Mouse (Mus musculus) stomach, postnatal 0 days (tissue): ENCODE data around the gene Coq7. TPM values are rescaled to one million over a fixed set of nuclear protein-coding genes. Genes with fewer than 3 reads are reported as not detected.

Experiments
- ATAC-seq: fragments of 200-750 bp; cut with Nextera tagmentation; 2 replicates; pipeline ENCODE4 v1.8.0; 2017; ENCODE audit not compliant: low FRiP score, low TSS enrichment
- DNase-seq: peaks from one replicate; pipeline ENCODE4 v3.0.0-alpha.2; 2016; ENCODE audit warnings: low spot score
- H3K27ac ChIP-seq: fragments of 300-500 bp; sonication (generic); replicated peaks from 2 replicates; pipeline ENCODE4 v1.5.1; 2014; ENCODE audit warnings: mild to moderate bottlenecking, control low read depth
- H3K27me3 ChIP-seq: fragments of 300-500 bp; sonication (generic); 2 replicates; pipeline ENCODE4 v1.6.1; 2014; ENCODE audit warnings: low read length; ENCODE audit not compliant: control insufficient read depth, insufficient read depth
- H3K36me3 ChIP-seq: fragments of 300-500 bp; sonication (generic); 2 replicates; pipeline ENCODE4 v1.6.1; 2014; ENCODE audit warnings: low read length, mixed read lengths; ENCODE audit not compliant: control insufficient read depth, insufficient read depth
- H3K4me1 ChIP-seq: fragments of 300-500 bp; sonication (generic); replicated peaks from 2 replicates; pipeline ENCODE4 v1.6.1; 2014; ENCODE audit warnings: antibody characterized with exemption; ENCODE audit not compliant: control insufficient read depth, insufficient read depth
- H3K4me2 ChIP-seq: fragments of 300-500 bp; sonication (generic); replicated peaks from 2 replicates; pipeline ENCODE4 v1.6.1; 2014; ENCODE audit warnings: low read depth, mild to moderate bottlenecking, control low read depth, moderate library complexity
- H3K4me3 ChIP-seq: fragments of 300-500 bp; sonication (generic); 2 replicates; pipeline ENCODE4 v1.5.1; 2014; ENCODE audit warnings: low read depth, low read length, control low read depth
- H3K9ac ChIP-seq: fragments of 300-500 bp; sonication (generic); 2 replicates; pipeline ENCODE4 v1.6.1; 2014; ENCODE audit warnings: mild to moderate bottlenecking, low read length, control low read depth, mixed read lengths
- H3K9me3 ChIP-seq: fragments of 300-500 bp; sonication (generic); 2 replicates; pipeline ENCODE4 v1.6.1; 2016; ENCODE audit warnings: low read length; ENCODE audit not compliant: control insufficient read depth
- CTCF ChIP-seq: IDR thresholded peaks from 2 replicates; pipeline ENCODE4 v1.5.1; 2016; ENCODE audit warnings: antibody characterized with exemption, low read depth, mild to moderate bottlenecking, moderate library complexity
- EP300 ChIP-seq: optimal IDR thresholded peaks from 2 replicates; pipeline ENCODE3; 2016; ENCODE audit warnings: antibody characterized with exemption
- WGBS: fragments of 180-500 bp; shearing (Covaris S2); extraction: QIAGEN DNeasy Blood & Tissue Kit; methylation state at CpG from one replicate; pipeline ENCODE4 v1.1.7; 2014; 5-methylcytosine and 5-hydroxymethylcytosine counted together
- polyA plus RNA-seq: library from polyadenylated mRNA; unstranded; fragments of >200 nt; fragmentation: Nextera tagmentation; extraction: Ambion mirVana; gene quantifications from 2 replicates; pipeline ENCODE4 v1.2.1, GENCODE M21; 2015

Coq7 gene
- polyA plus RNA-seq = 83.6 and 86.9 TPM in 2 replicates

DNA sequence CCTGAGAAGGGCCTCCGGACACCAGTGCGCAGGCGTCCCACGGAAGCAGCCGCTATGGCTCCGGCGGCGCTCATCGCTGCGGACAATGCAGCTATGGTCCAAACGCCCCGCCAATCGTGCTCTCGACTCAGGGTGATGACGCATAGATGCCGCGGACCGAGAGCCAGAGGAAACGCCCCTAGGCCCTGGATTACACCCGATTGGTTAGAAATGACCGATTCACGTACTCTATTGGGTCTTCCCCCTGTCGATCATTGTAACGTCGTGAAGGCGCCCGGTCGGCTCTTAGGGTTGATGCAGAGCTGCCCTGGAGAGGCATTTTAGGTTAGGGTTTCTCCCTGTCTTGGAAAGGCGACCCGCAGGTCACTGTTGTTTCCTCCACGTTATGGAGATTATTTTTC, at the start of gene Coq7:
Gene Coq7 (minus strand): TSS at position 179 of the 401 bp plus-strand sequence.
- Histone ChIP-seq H3K27ac (peak within 1 kb of the TSS; percentile 95), H3K9me3 (no peaks in the 10 kb centered on the region), H3K27me3 (no peaks in the 10 kb centered on the region), H3K4me2 (peak within 1 kb of the TSS; percentile 60), H3K4me3 (peak within 1 kb of the TSS; percentile 76), H3K4me1 (no peaks in the 10 kb centered on the region), H3K36me3 (no peaks in the 10 kb centered on the region), H3K9ac (peak within 1 kb of the TSS; percentile 84)
- WGBS = 1% methylated on average over 31 of the region's 31 CpGs
- TF ChIP-seq EP300 (peak; percentile 92), CTCF (no peak)
- DNase-seq (peak; percentile 95), ATAC-seq (peak; percentile 97)

DNA sequence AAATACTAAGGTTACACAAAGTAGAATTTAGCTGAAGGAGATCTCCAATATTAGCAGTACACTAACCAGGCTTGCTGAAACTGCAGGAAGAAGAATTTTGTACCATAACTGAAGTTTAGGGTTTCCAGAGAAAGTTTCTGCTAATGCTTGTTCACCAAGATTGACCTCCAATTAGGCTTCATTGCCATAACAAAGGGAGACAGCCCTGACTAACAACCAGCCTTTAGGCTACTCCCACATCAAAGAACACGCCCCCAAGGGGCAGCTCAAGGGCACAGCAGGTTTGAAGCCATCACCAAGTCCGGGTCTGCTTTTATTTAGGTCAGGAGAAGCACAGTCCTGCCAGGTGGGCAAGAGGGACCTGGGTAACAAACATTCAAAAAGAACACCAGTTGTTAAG, 46.8 kb upstream of the Coq7 start:
- 67% methylated on average over 2 of the region's 2 CpGs for WGBS
- no peak for TF ChIP-seq EP300
- TF ChIP-seq CTCF = no peak
- Histone ChIP-seq H3K4me2 (no peak overlapping the region), H3K4me1 (no peaks in the 10 kb centered on the region), H3K27ac (no peak overlapping the region), H3K9me3 (no peaks in the 10 kb centered on the region), H3K9ac (no peak overlapping the region), H3K4me3 (no peak overlapping the region), H3K36me3 (no peaks in the 10 kb centered on the region), H3K27me3 (no peaks in the 10 kb centered on the region)
- no peak for DNase-seq
- ATAC-seq = no peak

DNA sequence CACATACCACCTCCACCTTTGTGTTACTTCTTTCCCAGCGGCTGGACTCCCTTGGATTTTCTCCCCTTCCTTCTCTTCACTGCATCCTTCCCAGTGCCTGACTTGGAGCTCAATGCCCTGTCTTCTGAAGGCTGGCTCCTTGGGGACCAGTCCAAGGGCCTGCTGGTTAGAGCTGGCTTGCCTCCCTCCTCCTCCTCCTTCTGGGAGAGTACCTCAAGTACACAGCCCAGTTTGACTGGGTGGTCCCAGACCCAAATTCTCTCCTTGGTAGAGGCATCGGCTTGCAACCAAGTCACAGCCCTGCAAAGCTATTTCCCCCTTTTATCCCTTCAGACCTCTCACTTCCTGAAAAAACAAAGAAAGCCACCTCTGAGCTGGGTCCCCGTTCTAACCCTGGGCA, 45.1 kb upstream of the Coq7 start:
- Histone ChIP-seq H3K4me1 (no peaks in the 10 kb centered on the region), H3K36me3 (no peaks in the 10 kb centered on the region), H3K9ac (no peak overlapping the region), H3K27me3 (no peaks in the 10 kb centered on the region), H3K4me2 (no peak overlapping the region), H3K27ac (no peak overlapping the region), H3K9me3 (no peaks in the 10 kb centered on the region), H3K4me3 (no peak overlapping the region)
- DNase-seq = no peak
- 77% methylated on average over 3 of the region's 3 CpGs for WGBS
- TF ChIP-seq EP300 = no peak
- no peak for ATAC-seq

DNA sequence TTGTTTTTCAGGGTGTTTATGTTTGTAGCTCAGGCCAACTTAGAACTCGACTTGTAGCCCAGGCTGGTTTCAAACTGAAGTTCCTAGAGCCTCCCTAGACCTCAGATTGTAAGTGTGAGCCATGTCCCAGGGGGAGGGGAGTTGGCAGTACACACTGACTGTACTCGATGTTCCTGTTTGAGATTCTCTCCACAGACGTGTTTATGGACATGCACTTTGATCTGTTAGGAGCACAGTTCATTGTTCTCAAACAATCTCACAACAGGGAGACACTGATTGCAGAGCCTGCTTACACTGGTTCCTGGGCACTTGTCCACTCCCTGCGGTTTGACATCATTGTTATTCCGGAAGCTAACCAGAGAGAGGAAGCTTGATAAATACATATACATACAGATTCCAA, 38.9 kb upstream of the Coq7 start:
- ATAC-seq (peak; percentile 61), DNase-seq (peak; percentile 36)
- Histone ChIP-seq H3K9ac (no peak overlapping the region), H3K27me3 (no peaks in the 10 kb centered on the region), H3K4me2 (no peak overlapping the region), H3K4me3 (no peak overlapping the region), H3K4me1 (no peaks in the 10 kb centered on the region), H3K9me3 (no peaks in the 10 kb centered on the region), H3K27ac (no peak overlapping the region), H3K36me3 (no peaks in the 10 kb centered on the region)
- WGBS = 53% methylated on average over 5 of the region's 5 CpGs
- TF ChIP-seq EP300 (no peak), CTCF (no peak)

DNA sequence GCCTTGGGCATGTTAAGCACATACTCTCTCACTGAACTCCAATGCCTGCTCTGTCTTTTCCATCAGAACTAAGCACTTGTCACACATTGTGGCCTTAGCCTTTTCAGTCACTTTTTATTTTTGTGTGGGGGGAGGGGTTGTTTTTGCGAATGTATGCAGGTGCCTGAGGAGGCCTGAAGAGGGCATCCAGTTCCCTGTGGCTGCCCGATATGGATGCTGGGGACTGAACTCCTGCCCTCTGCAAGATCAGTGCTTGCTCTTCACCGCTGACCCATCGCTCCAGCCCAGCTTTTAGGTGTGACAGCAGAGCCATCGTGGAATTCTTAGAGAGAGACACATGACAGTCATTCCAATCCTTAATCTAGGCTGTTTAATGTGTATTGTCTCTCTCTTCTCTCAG, 38.2 kb upstream of the Coq7 start:
- no peak for ATAC-seq
- WGBS = 61% methylated on average over 5 of the region's 5 CpGs
- H3K27ac ChIP-seq = no peak overlapping the region

DNA sequence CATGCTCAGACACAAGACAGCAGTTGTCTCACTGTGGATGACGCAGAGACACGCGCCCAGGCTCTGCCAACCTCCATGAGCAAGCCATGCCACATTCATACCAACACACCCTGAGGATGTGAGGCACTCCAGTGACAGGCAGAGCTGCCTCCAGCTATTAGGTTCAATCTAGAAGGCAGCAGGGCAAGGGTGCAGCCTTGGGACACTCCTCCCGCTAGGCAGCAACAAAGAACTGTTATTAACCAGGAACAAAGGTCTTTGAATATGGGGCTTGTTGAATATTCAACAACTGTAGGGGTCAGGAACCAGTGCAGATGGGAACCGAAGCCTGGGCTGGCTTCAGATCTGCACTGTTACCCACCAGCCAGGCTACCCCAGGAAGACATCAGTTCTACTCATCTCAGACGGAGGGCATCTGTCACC, 36.0 kb upstream of the Coq7 start:
- peak; percentile 56 for ATAC-seq
- TF ChIP-seq EP300 (no peak), CTCF (no peak)

More for the DNA sequence above, 38.2 kb upstream of the Coq7 start:
- Histone ChIP-seq H3K36me3 (no peaks in the 10 kb centered on the region), H3K4me3 (no peak overlapping the region), H3K27me3 (no peaks in the 10 kb centered on the region), H3K9ac (no peak overlapping the region), H3K4me1 (no peaks in the 10 kb centered on the region), H3K9me3 (no peaks in the 10 kb centered on the region), H3K4me2 (no peak overlapping the region)
- no peak for DNase-seq
- no peak for TF ChIP-seq CTCF
- TF ChIP-seq EP300 = no peak

More for the DNA sequence above, 36.0 kb upstream of the Coq7 start:
- Histone ChIP-seq H3K4me3 (no peak overlapping the region), H3K4me2 (no peak overlapping the region), H3K9me3 (no peaks in the 10 kb centered on the region), H3K27me3 (no peaks in the 10 kb centered on the region), H3K36me3 (no peaks in the 10 kb centered on the region), H3K4me1 (no peaks in the 10 kb centered on the region), H3K27ac (peak overlapping the region; percentile 45; the same call in 1 of the 2 replicates), H3K9ac (no peak overlapping the region)
- DNase-seq = peak; percentile 35
- WGBS = 61% methylated on average over 6 of the region's 6 CpGs
